Mouse (Mus musculus) neural tube, embryonic 14.5 days (tissue): ENCODE results near the gene Leap2. TPM values are rescaled to one million over a fixed set of nuclear protein-coding genes. Genes with fewer than 3 reads are reported as not detected.
A peak's percentile ranks its signal among the peaks of the same experiment; 100 is the strongest.

ENCODE experiments used
- ATAC-seq: fragments of 200-750 bp; cut with Nextera tagmentation; 2 replicates; pipeline ENCODE4 v1.8.0; 2017; ENCODE audit warnings: low read depth, mild to moderate bottlenecking, moderate TSS enrichment, moderate library complexity
- H3K27ac ChIP-seq: fragments of 300-500 bp; sonication (generic); 2 replicates; pipeline ENCODE4 v1.5.1; 2014; ENCODE audit warnings: low read depth, mild to moderate bottlenecking, control low read depth, low read length, moderate library complexity, mixed read lengths
- H3K27me3 ChIP-seq: fragments of 300-500 bp; sonication (generic); 2 replicates; pipeline ENCODE4 v1.6.1; 2014; ENCODE audit warnings: low read length; ENCODE audit not compliant: control insufficient read depth, insufficient read depth
- H3K36me3 ChIP-seq: fragments of 300-500 bp; sonication (generic); 2 replicates; pipeline ENCODE4 v1.6.1; 2014; ENCODE audit warnings: low read length, mixed read lengths; ENCODE audit not compliant: control insufficient read depth, insufficient read depth
- H3K4me1 ChIP-seq: fragments of 300-500 bp; sonication (generic); 2 replicates; pipeline ENCODE4 v1.6.1; 2014; ENCODE audit warnings: low read length; ENCODE audit not compliant: control insufficient read depth, insufficient read depth
- H3K4me2 ChIP-seq: fragments of 300-500 bp; sonication (generic); 2 replicates; pipeline ENCODE4 v1.6.1; 2014; ENCODE audit warnings: mild to moderate bottlenecking, low read depth, low read length, control low read depth
- H3K4me3 ChIP-seq: fragments of 300-500 bp; sonication (generic); 2 replicates; pipeline ENCODE4 v1.5.1; 2014; ENCODE audit warnings: low read depth, low read length, control low read depth, mixed read lengths
- H3K9ac ChIP-seq: fragments of 300-500 bp; sonication (generic); replicated peaks from 2 replicates; pipeline ENCODE4 v1.6.1; 2014; ENCODE audit warnings: low read depth, mild to moderate bottlenecking, control low read depth, low read length, mixed read lengths
- H3K9me3 ChIP-seq: fragments of 300-500 bp; sonication (generic); 2 replicates; pipeline ENCODE4 v1.6.1; 2016; ENCODE audit warnings: low read length; ENCODE audit not compliant: control insufficient read depth
- WGBS: fragments of 180-500 bp; shearing (Covaris S2); extraction: QIAGEN DNeasy Blood & Tissue Kit; methylation state at CpG from one replicate; pipeline ENCODE4 v1.1.7; 2014; 5-methylcytosine and 5-hydroxymethylcytosine counted together
- polyA plus RNA-seq: library from polyadenylated mRNA; unstranded; fragments of >200 nt; fragmentation: Nextera tagmentation; extraction: Ambion mirVana; gene quantifications from 2 replicates; pipeline ENCODE4 v1.2.1, GENCODE M21; 2014

The Leap2 gene
- not detected in 2 replicates for polyA plus RNA-seq

DNA sequence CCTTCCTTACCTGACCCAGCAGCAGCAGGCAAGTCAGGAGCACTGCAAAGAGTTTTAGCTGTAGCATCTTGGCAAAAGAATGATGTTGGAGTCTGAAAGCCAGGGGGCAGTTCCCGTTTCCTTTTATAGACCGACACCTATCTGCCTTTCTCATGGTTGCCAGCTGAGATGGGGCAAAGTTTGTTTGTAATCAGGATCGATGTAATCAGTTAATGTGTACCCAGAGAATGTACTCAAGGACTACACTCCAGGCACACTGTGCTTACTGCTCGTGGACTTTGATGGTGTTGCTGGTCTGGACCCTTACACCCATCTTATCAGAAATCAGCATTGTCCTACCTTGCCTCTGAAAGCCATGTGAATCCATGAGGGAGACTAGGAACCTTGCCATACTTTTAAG is at the start of gene Leap2:
Leap2 (minus strand) TSS at position 135 of the 400 bp plus-strand sequence.
- Histone ChIP-seq H3K9ac (no peak within 1 kb of the TSS), H3K27ac (no peak within 1 kb of the TSS), H3K36me3 (peaks cover 13% of the 10 kb centered on the region), H3K9me3 (no peaks in the 10 kb centered on the region), H3K4me2 (no peak within 1 kb of the TSS), H3K4me1 (no peaks in the 10 kb centered on the region), H3K27me3 (no peaks in the 10 kb centered on the region), H3K4me3 (no peak within 1 kb of the TSS)
- ATAC-seq: no peak
- WGBS: 92% methylated on average over 4 of the region's 4 CpGs

- Histone ChIP-seq H3K4me3 (no peak overlapping the region), H3K27me3 (peaks cover 4% of the 10 kb centered on the region; the same call in 1 of the 2 replicates), H3K9me3 (no peaks in the 10 kb centered on the region), H3K27ac (no peak overlapping the region), H3K4me1 (peaks cover 15% of the 10 kb centered on the region), H3K9ac (no peak overlapping the region), H3K36me3 (no peaks in the 10 kb centered on the region), H3K4me2 (no peak overlapping the region)
- no peak for ATAC-seq
- WGBS: 92% methylated on average over 3 of the region's 3 CpGs
Measured at GRCm38 (mm10) chr11:53472709-53473108, 49.7 kb upstream of the Leap2 start.

- WGBS: 3% methylated on average over 29 of the region's 29 CpGs
- H3K9me3 ChIP-seq: no peaks in the 10 kb centered on the region
- H3K9ac ChIP-seq: peak within 1 kb of the TSS; percentile 16; the same call in 1 of the 2 replicates
- peak within 1 kb of the TSS; percentile 15 for H3K4me3 ChIP-seq
- peaks cover 9% of the 10 kb centered on the region for H3K27me3 ChIP-seq
- H3K4me1 ChIP-seq: peaks cover 10% of the 10 kb centered on the region
- H3K36me3 ChIP-seq: no peaks in the 10 kb centered on the region
- peak; percentile 87 for ATAC-seq
- H3K4me2 ChIP-seq: peak within 1 kb of the TSS; percentile 43
- 0 out of 2 replicates have a peak within 1 kb of the TSS, but pooled peaks have one; percentile 39 for H3K27ac ChIP-seq
Measured at GRCm38 (mm10) chr11:53469968-53470695, 47.2 kb upstream of the Leap2 start, which contains the start of gene Gm9837. TSS of gene Gm9837 (minus strand) at chr11:53470479.

DNA sequence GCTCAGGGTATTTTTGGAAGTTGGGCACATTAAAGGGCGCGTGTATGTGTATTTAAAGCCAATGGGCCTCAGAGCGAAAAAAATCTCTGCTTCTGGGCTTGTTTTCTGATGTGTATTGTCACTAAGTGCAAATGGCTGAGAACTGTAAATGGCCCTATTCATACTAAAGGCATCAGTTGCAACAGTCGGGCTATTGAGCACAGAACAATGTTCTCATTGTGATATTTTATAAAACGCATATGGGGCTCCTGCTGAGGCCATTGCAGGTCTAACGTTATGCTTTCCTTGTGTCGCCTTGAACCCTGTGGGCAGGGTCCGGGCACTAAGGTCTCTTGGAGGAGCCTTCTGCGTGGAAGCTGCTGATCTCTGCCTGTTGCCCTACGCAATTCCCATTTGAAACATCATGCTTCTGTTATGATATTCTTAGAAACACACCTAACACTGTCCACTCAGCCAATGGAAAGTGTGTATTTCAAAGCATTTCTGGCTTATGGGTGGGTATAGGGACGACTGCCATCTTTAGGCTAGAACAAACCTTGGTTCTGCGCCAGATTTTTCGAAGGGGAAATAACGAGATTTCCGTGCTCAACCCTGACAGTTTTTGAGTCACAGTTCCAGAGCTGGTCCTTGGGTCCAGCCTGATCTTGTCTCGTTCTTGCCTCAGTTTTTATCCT is 46.5 kb upstream of the Leap2 start:
- Histone ChIP-seq H3K4me3 (no peak overlapping the region), H3K36me3 (no peaks in the 10 kb centered on the region), H3K4me2 (peak overlapping the region; percentile 23; the same call in 1 of the 2 replicates), H3K9me3 (no peaks in the 10 kb centered on the region), H3K4me1 (peaks cover 10% of the 10 kb centered on the region), H3K27ac (no peak overlapping the region), H3K27me3 (peaks cover 16% of the 10 kb centered on the region), H3K9ac (no peak overlapping the region)
- WGBS: 25% methylated on average over 16 of the region's 16 CpGs
- no peak for ATAC-seq

- H3K4me1 ChIP-seq: peaks cover 20% of the 10 kb centered on the region
- peak overlapping the region; percentile 22 for H3K4me3 ChIP-seq
- H3K27me3 ChIP-seq: peaks cover 36% of the 10 kb centered on the region
- ATAC-seq: peak; percentile 41; the same call in 1 of the 2 replicates
- H3K36me3 ChIP-seq: no peaks in the 10 kb centered on the region
- no peak overlapping the region for H3K27ac ChIP-seq
- H3K4me2 ChIP-seq: peak overlapping the region; percentile 50
- no peaks in the 10 kb centered on the region for H3K9me3 ChIP-seq
- 0 out of 2 replicates have a peak overlapping the region, but pooled peaks have one; percentile 18 for H3K9ac ChIP-seq
- WGBS: 7% methylated on average over 40 of the region's 40 CpGs
Measured at GRCm38 (mm10) chr11:53466231-53466971, 43.4 kb upstream of the Leap2 start.

DNA sequence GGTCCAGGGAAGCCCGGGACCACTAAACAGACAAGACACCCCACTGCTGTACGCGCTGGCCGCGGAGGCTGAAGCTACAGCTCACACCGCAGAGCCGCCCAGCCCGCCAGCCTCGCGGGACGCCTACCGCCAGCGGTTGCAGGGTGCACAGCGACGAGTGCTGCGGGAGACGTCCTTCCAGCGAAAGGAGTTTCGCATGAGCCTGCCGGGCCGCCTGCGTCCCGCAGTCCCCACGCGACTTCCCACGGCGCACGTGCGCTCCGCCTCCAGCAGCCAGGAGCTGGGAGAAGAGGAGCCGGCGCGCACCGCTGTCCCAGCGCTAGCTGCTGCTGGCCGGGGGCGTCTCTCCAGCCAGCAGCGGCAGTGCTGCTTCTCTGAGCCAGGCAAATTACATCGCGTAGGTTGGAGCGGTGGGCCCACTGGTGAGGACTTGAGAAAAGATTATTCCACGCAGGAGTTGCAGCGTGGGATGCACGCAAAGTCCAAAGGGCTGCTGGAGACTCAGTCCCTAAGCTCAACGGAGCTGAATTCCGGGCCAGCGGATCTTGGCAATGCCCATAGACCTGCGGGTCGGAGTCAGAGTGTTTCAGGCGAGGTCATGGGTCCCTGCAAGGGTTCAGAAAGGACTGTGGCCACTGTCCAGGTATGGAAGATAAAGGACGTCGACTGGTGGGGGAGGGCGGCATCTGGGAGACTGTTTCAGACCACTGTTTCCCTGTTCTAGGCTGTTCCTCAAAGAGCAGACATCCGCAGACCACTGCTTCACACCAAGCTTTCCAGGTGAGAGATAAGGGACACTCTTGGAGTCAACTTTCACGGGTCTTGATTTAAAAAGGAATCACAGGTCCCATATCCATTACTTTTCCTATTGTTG is 40.8 kb upstream of the Leap2 start:
- Histone ChIP-seq H3K27me3 (peaks cover 39% of the 10 kb centered on the region), H3K36me3 (no peaks in the 10 kb centered on the region), H3K27ac (no peak overlapping the region), H3K9ac (peak overlapping the region; percentile 46; the same call in 1 of the 2 replicates), H3K4me1 (peaks cover 12% of the 10 kb centered on the region), H3K4me2 (peak overlapping the region; percentile 75), H3K9me3 (no peaks in the 10 kb centered on the region), H3K4me3 (peak overlapping the region; percentile 35)
- ATAC-seq: peak; percentile 25; the same call in 1 of the 2 replicates
- WGBS: 7% methylated on average over 55 of the region's 55 CpGs

- Histone ChIP-seq H3K9me3 (no peaks in the 10 kb centered on the region), H3K36me3 (no peaks in the 10 kb centered on the region), H3K4me3 (no peak overlapping the region), H3K4me1 (peaks cover 19% of the 10 kb centered on the region), H3K9ac (no peak overlapping the region), H3K4me2 (no peak overlapping the region), H3K27me3 (peaks cover 51% of the 10 kb centered on the region), H3K27ac (no peak overlapping the region)
- no peak for ATAC-seq
- WGBS: 17% methylated on average over 5 of the region's 5 CpGs
Measured at GRCm38 (mm10) chr11:53461727-53462126, 38.8 kb upstream of the Leap2 start.

DNA sequence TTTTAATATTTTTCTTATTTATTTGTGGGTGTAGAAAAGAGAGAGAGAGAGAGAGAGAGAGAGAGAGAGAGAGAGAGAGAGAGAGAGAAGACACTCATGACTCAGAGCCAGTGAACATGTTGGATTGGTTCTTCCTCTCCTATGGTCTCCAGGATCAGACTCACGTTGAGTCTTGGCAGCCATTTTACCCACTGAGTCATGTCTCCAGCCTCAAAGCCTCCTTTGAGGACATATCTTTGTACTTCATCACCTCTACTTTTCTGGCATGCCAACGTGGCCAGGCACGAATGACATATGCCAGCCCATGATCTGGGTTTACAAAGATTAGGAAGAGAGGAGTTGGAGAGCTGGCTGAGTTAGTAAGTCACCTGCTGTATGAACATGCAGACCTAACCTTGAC is 37.2 kb upstream of the Leap2 start:
- H3K4me3 ChIP-seq: no peak overlapping the region
- H3K27ac ChIP-seq: no peak overlapping the region
- H3K4me1 ChIP-seq: peaks cover 16% of the 10 kb centered on the region
- 80% methylated on average over 3 of the region's 3 CpGs for WGBS
- no peak overlapping the region for H3K9ac ChIP-seq
- ATAC-seq: no peak
- H3K27me3 ChIP-seq: peaks cover 47% of the 10 kb centered on the region
- no peak overlapping the region for H3K4me2 ChIP-seq
- H3K9me3 ChIP-seq: no peaks in the 10 kb centered on the region
- H3K36me3 ChIP-seq: no peaks in the 10 kb centered on the region
